Mouse (Mus musculus): Measurements from ENCODE around the gene Prl7b1. TPM values are rescaled to one million over a fixed set of nuclear protein-coding genes. Genes with fewer than 3 reads are reported as not detected.

The Prl7b1 gene
- polyA plus RNA-seq (2012; rRNA removed), result 0.03 TPM in 1 of 2 replicates, not detected in the other

DNA sequence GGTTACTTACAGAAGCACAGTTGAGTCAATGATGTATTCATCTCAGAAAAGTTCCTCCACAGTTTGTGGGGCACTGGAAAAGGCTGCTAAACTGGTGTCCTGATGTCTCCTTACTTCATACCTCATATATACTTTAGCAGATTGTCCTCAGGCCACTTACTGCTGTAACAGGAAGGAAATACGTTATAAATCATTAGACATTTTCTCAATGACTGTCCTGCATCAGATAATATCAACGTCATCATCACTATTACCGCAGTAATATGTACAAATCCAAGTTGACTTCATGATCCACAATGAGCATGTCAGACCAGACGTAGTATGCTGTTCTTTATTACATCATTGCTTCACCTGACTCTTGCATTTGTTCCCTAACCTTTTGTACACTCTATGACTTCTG, at the start of gene Prl7b1:
Prl7b1 (minus strand) TSS at position 101 of the 400 bp plus-strand sequence.

DNA sequence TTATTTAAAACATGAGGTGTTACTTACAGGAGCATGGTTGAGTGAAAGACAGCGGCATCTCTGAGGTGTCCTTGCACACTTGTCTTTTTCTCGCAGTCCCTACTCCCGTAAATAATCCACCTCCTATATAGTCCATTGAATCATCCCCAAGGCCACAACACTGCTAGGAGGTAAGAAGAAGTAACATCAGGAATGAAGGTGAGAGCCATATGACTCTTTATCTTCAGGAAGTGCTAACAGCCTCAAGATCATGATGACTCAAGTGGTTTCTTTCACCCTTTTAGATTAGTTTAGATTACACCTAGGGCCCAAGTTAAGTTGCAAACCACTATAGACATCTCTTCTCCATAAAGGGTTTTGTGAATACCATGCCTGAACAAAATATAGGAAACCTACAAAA, 32.0 kb upstream of the Prl7b1 start, which contains the start of gene Prl7a1:
Prl7a1 (minus strand) TSS at position 101 of the 400 bp plus-strand sequence.

DNA sequence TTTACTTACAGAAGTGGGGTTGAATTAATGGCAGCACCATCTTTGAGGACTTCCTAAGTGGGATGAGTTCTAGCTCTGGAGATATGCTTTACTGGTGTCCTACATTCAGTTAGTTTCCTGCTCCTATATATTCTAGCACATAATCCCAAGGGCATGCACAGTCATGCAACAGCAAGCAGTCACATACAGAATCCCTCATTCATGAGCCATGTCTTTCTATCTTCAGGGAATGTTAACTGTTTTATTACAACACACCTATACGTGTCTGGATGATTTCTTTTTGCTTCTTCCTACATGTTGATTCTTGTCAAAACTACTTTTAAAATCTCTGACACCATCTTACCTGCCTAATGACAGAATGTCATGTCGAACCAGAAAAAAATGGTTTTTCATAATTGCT, 28.3 kb downstream of the Prl7b1 start, which contains the start of gene Prl8a1:
Prl8a1 (minus strand) TSS at position 101 of the 400 bp plus-strand sequence.

GRCm38 (mm10) chr13:27564506-27564905, 45.9 kb downstream of the Prl7b1 start, which contains the start of gene Prl8a9:
Gene Prl8a9 (minus strand): TSS chr13:27564606.

Other genes starting within 250 kb of the Prl7b1 start
- 0.25 and 0.61 TPM in 2 replicates for gene Prl2b1, start 219.7 kb downstream of the Prl7b1 start, polyA plus RNA-seq (2012; rRNA removed)
- 0.02 TPM in 1 of 2 replicates, not detected in the other for gene Prl8a6, start 171.9 kb downstream of the Prl7b1 start, polyA plus RNA-seq (2012; rRNA removed)
- 0.07 and 0.22 TPM in 2 replicates for gene Prl8a8, start 97.4 kb downstream of the Prl7b1 start, polyA plus RNA-seq (2012; rRNA removed)
- 0.07 and 0.77 TPM in 2 replicates for gene Prl8a9, start 46.0 kb downstream of the Prl7b1 start, polyA plus RNA-seq (2012; rRNA removed)
- gene Prl8a1, start 28.4 kb downstream of the Prl7b1 start, polyA plus RNA-seq (2012; rRNA removed), result not detected in 2 replicates
- gene Prl7a1, start 31.9 kb upstream of the Prl7b1 start, polyA plus RNA-seq (2012; rRNA removed), result not detected in 2 replicates
- 0.15 and 0.43 TPM in 2 replicates for gene Prl7a2, start 57.5 kb upstream of the Prl7b1 start, polyA plus RNA-seq (2012; rRNA removed)
- 0.08 TPM in 1 of 2 replicates, not detected in the other for gene Prl7d1, start 106.2 kb upstream of the Prl7b1 start, polyA plus RNA-seq (2012; rRNA removed)
- gene Prl7c1, start 170.2 kb upstream of the Prl7b1 start, polyA plus RNA-seq (2012; rRNA removed), result not detected in 2 replicates
- 0.08 TPM in 1 of 2 replicates, not detected in the other for gene Prl2a1, start 191.1 kb upstream of the Prl7b1 start, polyA plus RNA-seq (2012; rRNA removed)
- gene Prl2c1, start 238.8 kb upstream of the Prl7b1 start, polyA plus RNA-seq (2012; rRNA removed), result not detected in 2 replicates